22 mouse cellular contexts compared by ENCODE assay signal in genomic region chr11:70897680-70898079, GRCm38 (mm10). TPM values are rescaled to one million over a fixed set of nuclear protein-coding genes. Genes with fewer than 3 reads are reported as not detected.
DNase-seq lines count a peak whose midpoint lies in the region; ATAC-seq and TF ChIP-seq lines count a peak whose summit lies in the region.
"Had no signal": no experiment of that assay in that cellular context is flagged by ENCODE, and none has a peak within 500 bp of the region (broad histone marks: within the 10 kb centered on the region; RNA-seq: fewer than 3 reads in every experiment).

No protein-coding gene starts in this region.

- H3K4me1 ChIP-seq in CH12.LX (ENCODE audit: control insufficient read depth in 1 of 2, insufficient read depth in 2 of 2), result peaks cover 6 to 32% of the 10 kb centered on the region in 2 experiments; a peak in 3 of 4 replicates
- no peaks in the 10 kb centered on the region for H3K4me1 ChIP-seq in forebrain, embryonic 11.5 days (replicated peaks; ENCODE audit: control insufficient read depth, insufficient read depth, low read length)
- H3K4me1 ChIP-seq: embryonic facial prominence, embryonic 12.5 days; heart, embryonic 12.5 days; hindbrain, embryonic 12.5 days; limb, embryonic 12.5 days; liver, embryonic 13.5 days; midbrain, embryonic 15.5 days had no signal

- in situ Hi-C loops in CH12.LX (cut with MboI; ENCODE audit: low pct_ligation_motif_present, low pct_unique_long_range_greater_than_20kb, low sequenced_read_pairs), result no loop called here

- no peak for TF ChIP-seq POLR2A in CH12.LX (IDR thresholded peaks at IDR 0.05; ENCODE audit: low read depth, low read length)

- no peak for ATAC-seq in forebrain, embryonic 11.5 days (replicated peaks; ENCODE audit: low FRiP score)
- ATAC-seq: forebrain, embryonic 16.5 days; inflammation-experienced regulatory T-cells, adult 6 months; midbrain, embryonic 15.5 days had no signal

- peak overlapping the region; percentile 16; the same call in 1 of the 2 replicates for H3K9ac ChIP-seq in CH12.LX (ENCODE audit: insufficient read depth, low read depth)
- H3K9ac ChIP-seq in forebrain, embryonic 11.5 days (ENCODE audit: low read length), result no peak overlapping the region
- H3K9ac ChIP-seq: embryonic facial prominence, embryonic 12.5 days; heart, embryonic 12.5 days; hindbrain, embryonic 12.5 days; limb, embryonic 12.5 days; liver, embryonic 13.5 days; midbrain, embryonic 15.5 days had no signal

- H3K27ac ChIP-seq in layer of hippocampus, adult 2 months, result peak overlapping the region; percentile 28; the same call in 1 of the 2 replicates
- peak overlapping the region; percentile 50 for H3K27ac ChIP-seq in CH12.LX (ENCODE audit: insufficient read depth, low read depth)
- H3K27ac ChIP-seq in forebrain, embryonic 11.5 days (ENCODE audit: low read depth, low read length), result no peak overlapping the region
- H3K27ac ChIP-seq: embryonic facial prominence, embryonic 12.5 days; hindbrain, embryonic 12.5 days; limb, embryonic 12.5 days; liver, embryonic 13.5 days; midbrain, embryonic 15.5 days; stomach, postnatal 0 days had no signal

- DNase-seq in layer of hippocampus, adult 2 months (ENCODE audit: low spot score in 2 of 2), result no peak
- DNase-seq in layer of hippocampus, adult 11-12 months (ENCODE audit: low spot score), result no peak
- DNase-seq in CH12.LX (ENCODE audit: extremely low read depth), result peak; percentile 75
- peak; percentile 11 for DNase-seq in lung, postnatal 10 days
- DNase-seq in skeletal muscle tissue, adult 2 months (ENCODE audit: low read depth, low spot score), result peak; percentile 9
- DNase-seq in cerebellum, postnatal 36 days, result no peak
- DNase-seq in forebrain, embryonic 11.5 days (ENCODE audit: low spot score), result no peak
- DNase-seq: cerebellum, adult 8-10 months; heart, postnatal 14 days; kidney, adult 2 months; kidney, postnatal 25 days; liver, embryonic 13.5 days had no signal

- H3K36me3 ChIP-seq in CH12.LX (replicated peaks in 1 of 2; ENCODE audit: control insufficient read depth in 1 of 2, insufficient read depth in 1 of 2, low read length in 1 of 2), result peaks cover 22 to 54% of the 10 kb centered on the region in 2 experiments
- H3K36me3 ChIP-seq in forebrain, embryonic 11.5 days (ENCODE audit: control insufficient read depth, insufficient read depth, low read length), result peaks cover 14% of the 10 kb centered on the region

- H3K4me2 ChIP-seq in CH12.LX (ENCODE audit: insufficient read depth, low read depth, poor library complexity, severe bottlenecking), result peak overlapping the region; percentile 18
- no peak overlapping the region for H3K4me2 ChIP-seq in forebrain, embryonic 11.5 days (ENCODE audit: low read depth, low read length, severe bottlenecking)
- H3K4me2 ChIP-seq: embryonic facial prominence, embryonic 12.5 days; heart, embryonic 12.5 days; hindbrain, embryonic 12.5 days; limb, embryonic 12.5 days; liver, embryonic 13.5 days; midbrain, embryonic 15.5 days had no signal

- TF ChIP-seq CTCF in layer of hippocampus, adult 2 months (conservative IDR thresholded peaks at IDR 0.05), result no peak
- no peak for TF ChIP-seq CTCF in CH12.LX (conservative IDR thresholded peaks at IDR 0.05 in 1 of 2, IDR thresholded peaks at IDR 0.05 in 1 of 2; ENCODE audit: low read depth in 2 of 2, low read length in 2 of 2)

- 0 out of 2 replicates have a peak, but pooled peaks cover 2% of the 10 kb centered on the region for H3K79me2 ChIP-seq in CH12.LX (replicated peaks; ENCODE audit: control insufficient read depth, extremely low read depth, insufficient read depth, poor library complexity, severe bottlenecking)

- TF ChIP-seq RAD21 in CH12.LX (IDR thresholded peaks at IDR 0.05; ENCODE audit: low read depth, low read length), result no peak

- no peaks in the 10 kb centered on the region for H3K27me3 ChIP-seq in CH12.LX (replicated peaks)
- H3K27me3 ChIP-seq in forebrain, embryonic 11.5 days (ENCODE audit: control insufficient read depth, insufficient read depth, low read length), result no peaks in the 10 kb centered on the region
- H3K27me3 ChIP-seq: embryonic facial prominence, embryonic 12.5 days; heart, embryonic 12.5 days; hindbrain, embryonic 12.5 days; limb, embryonic 12.5 days; liver, embryonic 13.5 days; midbrain, embryonic 15.5 days had no signal

- no peak overlapping the region for H3K4me3 ChIP-seq in layer of hippocampus, adult 2 months
- no peak overlapping the region for H3K4me3 ChIP-seq in CH12.LX (replicated peaks in 1 of 3; ENCODE audit: low read depth in 2 of 3, low read length in 2 of 3, poor library complexity in 1 of 3)
- no peak overlapping the region for H3K4me3 ChIP-seq in forebrain, embryonic 11.5 days (ENCODE audit: low read depth, low read length)
- H3K4me3 ChIP-seq: embryonic facial prominence, embryonic 12.5 days; erythroblast, embryonic 14.5 days; heart, embryonic 12.5 days; hindbrain, embryonic 12.5 days; limb, embryonic 12.5 days; liver, embryonic 13.5 days; midbrain, embryonic 15.5 days; myocyte had no signal

- H3K9me3 ChIP-seq in CH12.LX (replicated peaks; ENCODE audit: low read length), result peaks cover 10% of the 10 kb centered on the region
- no peaks in the 10 kb centered on the region for H3K9me3 ChIP-seq in forebrain, embryonic 11.5 days (ENCODE audit: control insufficient read depth, low read length)
- H3K9me3 ChIP-seq: embryonic facial prominence, embryonic 12.5 days; heart, embryonic 12.5 days; hindbrain, embryonic 12.5 days; liver, embryonic 13.5 days; midbrain, embryonic 15.5 days had no signal

- TF ChIP-seq EP300 in CH12.LX (IDR thresholded peaks at IDR 0.05; ENCODE audit: low read length), result peak; percentile 96

- 90% methylated on average over 3 of the region's 3 CpGs for whole genome bisulfite sequencing in forebrain, embryonic 11.5 days

- dilution Hi-C loops in CH12.LX (cut with MboI; ENCODE audit: extremely low pct_ligation_motif_present, extremely low pct_unique_long_range_greater_than_20kb, low sequenced_read_pairs), result no loop called here

TF ChIP-seq in CH12.LX, 34 proteins besides CTCF, POLR2A, EP300 and RAD21:
- TF ChIP-seq MAFK (IDR thresholded peaks at IDR 0.05; ENCODE audit: insufficient replicate concordance, low read length) (0 out of 2 replicates have a peak, but pooled peaks have one; percentile 40), MEF2A (IDR thresholded peaks at IDR 0.05; ENCODE audit: borderline replicate concordance, low read depth, low read length) (peak; percentile 69), HCFC1 (IDR thresholded peaks at IDR 0.05; ENCODE audit: low read depth, low read length) (peak; percentile 27; the same call in 1 of the 2 replicates), E2F4 (IDR thresholded peaks at IDR 0.05; ENCODE audit: insufficient replicate concordance, low read depth, low read length) (no peak), TCF12 (IDR thresholded peaks at IDR 0.05; ENCODE audit: low read depth, low read length) (peak; percentile 52), MYC (IDR thresholded peaks at IDR 0.05; ENCODE audit: low read depth, low read length) (no peak), TBP (conservative IDR thresholded peaks at IDR 0.05; ENCODE audit: low read depth, low read length) (0 out of 2 replicates have a peak, but pooled peaks have one; percentile 49), POLR2AphosphoS2 (IDR thresholded peaks at IDR 0.05; ENCODE audit: low read depth, low read length) (no peak), ELF1 (IDR thresholded peaks at IDR 0.05; ENCODE audit: low read depth, low read length) (0 out of 2 replicates have a peak, but pooled peaks have one; percentile 52), ZKSCAN1 (IDR thresholded peaks at IDR 0.05; ENCODE audit: borderline replicate concordance, low read depth, low read length) (no peak), PAX5 (IDR thresholded peaks at IDR 0.05; ENCODE audit: low read length) (no peak), JUN (IDR thresholded peaks at IDR 0.05; ENCODE audit: insufficient read depth, low read depth, low read length) (peak; percentile 29; the same call in 1 of the 2 replicates), USF1 (IDR thresholded peaks at IDR 0.05; ENCODE audit: low read depth, low read length) (no peak), NRF1 (IDR thresholded peaks at IDR 0.05; ENCODE audit: low read depth, low read length) (no peak), ZNF384 (IDR thresholded peaks at IDR 0.05; ENCODE audit: low read depth, low read length) (peak; percentile 45; the same call in 1 of the 2 replicates), ETS1 (conservative IDR thresholded peaks at IDR 0.05; ENCODE audit: low read depth, low read length) (no peak), ZC3H11A (IDR thresholded peaks at IDR 0.05; ENCODE audit: low read depth, low read length) (no peak), SIN3A (IDR thresholded peaks at IDR 0.05; ENCODE audit: low read length) (no peak), CHD1 (IDR thresholded peaks at IDR 0.05; ENCODE audit: low read depth, low read length) (no peak), MAX (IDR thresholded peaks at IDR 0.05; ENCODE audit: low read length) (no peak), IRF4 (IDR thresholded peaks at IDR 0.05; ENCODE audit: low read depth, low read length) (peak; percentile 89), NELFE (IDR thresholded peaks at IDR 0.05; ENCODE audit: low read depth, low read length) (no peak)
TF ChIP-seq in CH12.LX: peak in this region for 9.

RNA-seq across cellular contexts. Expression of gene Rabep1, which starts 53.1 kb away (rescaled TPM):
- 100 to 1,000 TPM; 122 to 124 TPM for total RNA-seq in layer of hippocampus, adult 2 months (2021)
- total RNA-seq in CH12.LX (2012; rRNA removed) (22.3 and 23.8 TPM in 2 replicates), CH12.LX (2014; rRNA removed) (26.1 and 33.4 TPM in 2 replicates)
- 28.3 and 34.7 TPM in 2 replicates for polyA plus RNA-seq in CH12.LX (2012; ENCODE audit: insufficient read length, low read depth)
- polyA plus RNA-seq in forebrain, embryonic 11.5 days (2014; fragmentation: Nextera tagmentation; extraction: Ambion mirVana), result 41.2 and 42.7 TPM in 2 replicates

Comparison
In these comparisons a context has a peak if more than half of its experiments do, and no peak if none do; other contexts are left out.
1. DNase-seq: peak in CH12.LX (single experiment), lung, postnatal 10 days (single experiment) and skeletal muscle tissue, adult 2 months (single experiment); none in layer of hippocampus, adult 2 months (0 of 2), layer of hippocampus, adult 11-12 months (single experiment), cerebellum, postnatal 36 days (0 of 2) and forebrain, embryonic 11.5 days (single experiment).